Mouse (Mus musculus): ENCODE measurements around the gene Grin2d. TPM values are rescaled to one million over a fixed set of nuclear protein-coding genes. Genes with fewer than 3 reads are reported as not detected.

Grin2d gene
- total and polyA plus RNA-seq, 3 experiments = 0.04 to 0.07 TPM; not detected in 1

DNA sequence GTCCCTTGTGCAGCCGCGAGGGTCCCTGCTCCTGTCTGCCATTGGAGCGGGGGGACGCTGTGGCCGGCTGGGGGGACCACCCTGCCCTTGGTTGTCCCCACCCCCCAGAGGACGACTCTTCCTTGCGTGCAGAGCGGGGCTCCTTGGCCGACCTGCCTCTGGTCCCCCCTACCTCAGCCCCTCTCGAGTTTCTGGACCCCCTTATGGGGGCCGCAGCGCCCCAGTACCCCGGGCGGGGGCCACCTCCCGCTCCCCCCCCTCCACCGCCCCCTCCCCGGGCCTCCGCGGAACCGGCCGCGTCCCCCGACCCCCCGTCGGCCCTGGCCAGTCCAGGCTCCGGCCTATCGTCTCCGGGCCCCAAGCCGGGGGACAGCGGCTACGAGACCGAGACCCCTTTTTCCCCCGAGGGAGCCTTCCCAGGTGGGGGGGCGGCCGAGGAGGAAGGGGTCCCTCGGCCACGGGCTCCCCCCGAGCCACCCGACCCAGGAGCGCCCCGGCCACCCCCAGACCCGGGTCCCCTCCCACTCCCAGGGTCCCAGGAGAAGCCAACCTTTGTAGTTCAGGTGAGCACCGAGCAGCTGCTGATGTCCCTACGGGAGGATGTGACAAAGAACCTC is 84.1 kb downstream of the Grin2d start:
- H3K9ac ChIP-seq (ENCODE audit: insufficient read depth, low read depth) = no peak overlapping the region
- in situ Hi-C loops (cut with MboI; ENCODE audit: low pct_ligation_motif_present, low pct_unique_long_range_greater_than_20kb, low sequenced_read_pairs) (no loop called here), dilution Hi-C loops (cut with MboI; ENCODE audit: extremely low pct_ligation_motif_present, extremely low pct_unique_long_range_greater_than_20kb, low sequenced_read_pairs) (no loop called here)
- no peaks in the 10 kb centered on the region for H3K36me3 ChIP-seq (replicated peaks in 1 of 2; ENCODE audit: control insufficient read depth in 1 of 2, insufficient read depth in 1 of 2, low read length in 1 of 2)
- TF ChIP-seq BHLHE40 (IDR thresholded peaks at IDR 0.05; ENCODE audit: low read depth, low read length) = no peak
- TF ChIP-seq ZNF384 (IDR thresholded peaks at IDR 0.05; ENCODE audit: low read depth, low read length) = no peak
- TF ChIP-seq TBP (conservative IDR thresholded peaks at IDR 0.05; ENCODE audit: low read depth, low read length) = no peak
- no peak for TF ChIP-seq CHD2 (IDR thresholded peaks at IDR 0.05; ENCODE audit: low read length)
- peaks cover 14% of the 10 kb centered on the region for H3K27me3 ChIP-seq (replicated peaks)
- H3K9me3 ChIP-seq (replicated peaks; ENCODE audit: low read length) = peaks cover 8% of the 10 kb centered on the region
- H3K27ac ChIP-seq (ENCODE audit: insufficient read depth, low read depth) = no peak overlapping the region
- no peak for DNase-seq (ENCODE audit: extremely low read depth)
- H3K79me2 ChIP-seq (replicated peaks; ENCODE audit: control insufficient read depth, extremely low read depth, insufficient read depth, poor library complexity, severe bottlenecking) = no peaks in the 10 kb centered on the region
- H3K4me2 ChIP-seq (ENCODE audit: insufficient read depth, low read depth, poor library complexity, severe bottlenecking) = no peak overlapping the region
- H3K4me1 ChIP-seq (ENCODE audit: control insufficient read depth in 1 of 2, insufficient read depth in 2 of 2) = peaks cover 4 to 5% of the 10 kb centered on the region in 2 experiments
- no peak overlapping the region for H3K4me3 ChIP-seq (replicated peaks in 1 of 3; ENCODE audit: low read depth in 2 of 3, low read length in 2 of 3, poor library complexity in 1 of 3)

DNA sequence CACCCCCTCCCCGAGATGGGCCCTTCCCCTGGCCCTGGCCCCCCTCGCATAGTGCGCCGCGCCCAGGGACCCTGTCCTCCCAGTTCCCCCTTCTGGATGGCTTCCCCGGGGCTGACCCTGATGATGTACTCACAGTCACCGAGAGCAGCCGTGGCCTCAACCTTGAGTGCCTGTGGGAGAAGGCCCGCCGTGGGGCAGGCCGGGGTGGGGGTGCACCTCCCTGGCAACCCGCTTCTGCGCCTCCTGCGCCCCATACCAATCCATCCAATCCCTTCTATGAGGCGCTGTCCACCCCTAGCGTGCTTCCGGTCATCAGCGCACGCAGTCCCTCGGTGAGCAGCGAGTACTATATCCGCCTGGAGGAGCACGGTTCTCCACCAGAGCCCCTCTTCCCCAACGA is 84.9 kb downstream of the Grin2d start:
- Histone ChIP-seq H3K79me2 (replicated peaks; ENCODE audit: control insufficient read depth, extremely low read depth, insufficient read depth, poor library complexity, severe bottlenecking) (no peaks in the 10 kb centered on the region), H3K4me1 (ENCODE audit: control insufficient read depth in 1 of 2, insufficient read depth in 2 of 2) (peaks cover 0 to 2% of the 10 kb centered on the region in 2 experiments; a peak in 3 of 4 replicates), H3K9me3 (replicated peaks; ENCODE audit: low read length) (peaks cover 8% of the 10 kb centered on the region), H3K27ac (ENCODE audit: insufficient read depth, low read depth) (no peak overlapping the region), H3K36me3 (replicated peaks in 1 of 2; ENCODE audit: control insufficient read depth in 1 of 2, insufficient read depth in 1 of 2, low read length in 1 of 2) (no peaks in the 10 kb centered on the region), H3K4me2 (ENCODE audit: insufficient read depth, low read depth, poor library complexity, severe bottlenecking) (no peak overlapping the region), H3K9ac (ENCODE audit: insufficient read depth, low read depth) (no peak overlapping the region), H3K27me3 (replicated peaks) (peaks cover 8% of the 10 kb centered on the region), H3K4me3 (replicated peaks in 1 of 3; ENCODE audit: low read depth in 2 of 3, low read length in 2 of 3, poor library complexity in 1 of 3) (no peak overlapping the region)
- in situ Hi-C loops (cut with MboI; ENCODE audit: low pct_ligation_motif_present, low pct_unique_long_range_greater_than_20kb, low sequenced_read_pairs) (no loop called here), dilution Hi-C loops (cut with MboI; ENCODE audit: extremely low pct_ligation_motif_present, extremely low pct_unique_long_range_greater_than_20kb, low sequenced_read_pairs) (no loop called here)
- no peak for DNase-seq (ENCODE audit: extremely low read depth)
- TF ChIP-seq EP300 (IDR thresholded peaks at IDR 0.05; ENCODE audit: low read length) = no peak
- no peak for TF ChIP-seq HCFC1 (IDR thresholded peaks at IDR 0.05; ENCODE audit: low read depth, low read length)
- no peak for TF ChIP-seq TCF12 (IDR thresholded peaks at IDR 0.05; ENCODE audit: low read depth, low read length)
- TF ChIP-seq UBTF (IDR thresholded peaks at IDR 0.05; ENCODE audit: low read depth, low read length) = no peak
- no peak for TF ChIP-seq RAD21 (IDR thresholded peaks at IDR 0.05; ENCODE audit: low read depth, low read length)
- TF ChIP-seq POLR2A (IDR thresholded peaks at IDR 0.05; ENCODE audit: low read depth, low read length) = no peak

DNA sequence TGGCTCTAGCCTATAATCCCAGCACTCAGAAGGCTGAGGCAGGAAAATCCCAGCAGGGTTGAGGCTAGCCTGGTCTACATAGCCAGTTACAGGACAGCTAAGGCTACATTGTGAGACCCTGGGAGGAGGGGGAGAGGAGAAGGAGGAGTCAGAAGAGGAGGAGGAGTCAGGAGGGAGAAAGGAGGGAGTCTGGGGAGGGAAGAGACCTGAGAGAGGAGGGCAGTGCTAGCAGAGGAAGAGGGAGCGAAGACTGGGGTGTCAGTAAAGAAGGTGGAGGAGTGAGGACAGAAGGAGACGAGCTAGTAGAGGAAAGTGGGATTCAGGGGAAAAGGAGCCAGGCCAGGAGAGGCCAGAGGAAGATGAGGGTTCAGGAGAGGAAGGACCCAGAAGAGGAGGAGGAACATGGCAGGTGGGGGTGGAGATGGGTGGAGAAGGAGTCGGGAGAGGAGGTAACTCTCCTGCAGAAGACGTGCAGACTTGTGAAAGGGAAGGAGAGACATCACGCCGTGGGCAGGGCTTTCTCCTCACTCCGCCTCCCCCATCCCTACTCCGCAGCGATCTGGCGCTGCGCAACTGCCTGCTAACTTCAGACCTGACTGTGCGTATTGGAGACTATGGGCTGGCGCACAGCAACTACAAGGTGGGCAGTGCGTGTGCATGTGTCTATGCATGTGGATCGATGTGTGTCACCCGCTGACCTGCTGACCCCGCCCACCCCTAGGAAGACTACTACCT is 86.3 kb downstream of the Grin2d start:
- dilution Hi-C loops (cut with MboI; ENCODE audit: extremely low pct_ligation_motif_present, extremely low pct_unique_long_range_greater_than_20kb, low sequenced_read_pairs) (no loop called here), in situ Hi-C loops (cut with MboI; ENCODE audit: low pct_ligation_motif_present, low pct_unique_long_range_greater_than_20kb, low sequenced_read_pairs) (no loop called here)
- H3K27ac ChIP-seq (ENCODE audit: insufficient read depth, low read depth) = no peak overlapping the region
- H3K9ac ChIP-seq (ENCODE audit: insufficient read depth, low read depth) = no peak overlapping the region
- no peak for DNase-seq (ENCODE audit: extremely low read depth)
- H3K36me3 ChIP-seq (replicated peaks in 1 of 2; ENCODE audit: control insufficient read depth in 1 of 2, insufficient read depth in 1 of 2, low read length in 1 of 2) = no peaks in the 10 kb centered on the region
- H3K9me3 ChIP-seq (replicated peaks; ENCODE audit: low read length) = peaks cover 8% of the 10 kb centered on the region
- H3K4me3 ChIP-seq (replicated peaks in 1 of 3; ENCODE audit: low read depth in 2 of 3, low read length in 2 of 3, poor library complexity in 1 of 3) = no peak overlapping the region
- H3K4me1 ChIP-seq (ENCODE audit: control insufficient read depth in 1 of 2, insufficient read depth in 2 of 2) = no peaks in the 10 kb centered on the region; a peak in 1 of 4 replicates
- no peaks in the 10 kb centered on the region for H3K79me2 ChIP-seq (replicated peaks; ENCODE audit: control insufficient read depth, extremely low read depth, insufficient read depth, poor library complexity, severe bottlenecking)
- peaks cover 9% of the 10 kb centered on the region for H3K27me3 ChIP-seq (replicated peaks)
- no peak for TF ChIP-seq SMC3 (IDR thresholded peaks at IDR 0.05; ENCODE audit: low read depth, low read length)
- H3K4me2 ChIP-seq (ENCODE audit: insufficient read depth, low read depth, poor library complexity, severe bottlenecking) = no peak overlapping the region

Measured in CH12.LX (cell line).